In the genomic region with DNA sequence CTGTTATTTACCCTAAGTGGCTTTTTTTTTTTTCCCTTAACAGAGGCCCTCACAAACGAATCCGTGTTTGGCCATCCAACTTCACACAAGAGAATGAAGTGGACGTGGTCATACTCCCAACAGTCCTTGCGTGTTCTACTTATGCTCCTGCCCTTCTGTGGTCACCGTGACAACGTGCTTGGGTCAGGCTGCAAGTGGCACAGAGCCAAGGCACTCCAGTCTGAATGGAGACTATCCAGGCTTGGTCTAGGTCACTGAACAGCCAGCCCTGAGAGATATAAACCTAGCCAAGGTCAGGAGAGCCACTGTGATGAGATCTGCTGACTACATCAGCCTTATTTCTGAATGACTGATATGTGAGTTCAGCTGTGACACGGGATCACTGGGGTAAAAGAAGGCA, we compare ENCODE assay signal across 11 mouse cellular contexts. TPM values are rescaled to one million over a fixed set of nuclear protein-coding genes. Genes with fewer than 3 reads are reported as not detected.
DNase-seq lines count a peak whose midpoint lies in the region; ATAC-seq lines count a peak whose summit lies in the region.
"Had no signal": no experiment of that assay in that cellular context is flagged by ENCODE, and none has a peak within 500 bp of the region (broad histone marks: within the 10 kb centered on the region; RNA-seq: fewer than 3 reads in every experiment).

No protein-coding gene starts in this region.

- 63% methylated on average over 7 of the region's 7 CpGs for WGBS in hindbrain, embryonic 16.5 days
- 81% methylated on average over 7 of the region's 7 CpGs for WGBS in hindbrain, embryonic 11.5 days
- whole genome bisulfite sequencing in midbrain, embryonic 10.5 days = 89% methylated on average over 7 of the region's 7 CpGs

- no peak overlapping the region for H3K27ac ChIP-seq in hindbrain, embryonic 16.5 days (ENCODE audit: low read depth, low read length)
- no peak overlapping the region for H3K27ac ChIP-seq in hindbrain, embryonic 11.5 days (ENCODE audit: low read depth, low read length)
- H3K27ac ChIP-seq in midbrain, embryonic 10.5 days (replicated peaks) = no peak overlapping the region
- H3K27ac ChIP-seq: hindbrain, embryonic 10.5 days; left cerebral cortex, adult 2 months had no signal

- H3K36me3 ChIP-seq in hindbrain, embryonic 16.5 days (ENCODE audit: control insufficient read depth, insufficient read depth, low read length) = no peaks in the 10 kb centered on the region
- H3K36me3 ChIP-seq in hindbrain, embryonic 11.5 days (ENCODE audit: control insufficient read depth, insufficient read depth, low read length) = no peaks in the 10 kb centered on the region
- no peaks in the 10 kb centered on the region for H3K36me3 ChIP-seq in midbrain, embryonic 10.5 days
- H3K36me3 ChIP-seq: hindbrain, embryonic 10.5 days had no signal

- DNase-seq in hindbrain, embryonic 11.5 days (ENCODE audit: low spot score) = no peak
- DNase-seq in NIH3T3 (ENCODE audit: low read depth) = peak; percentile 46
- peak; percentile 63 for DNase-seq in heart, adult 8-10 months (ENCODE audit: low spot score)
- peak; percentile 65 to 76 for DNase-seq in lung, adult 18-20 months
- no peak for DNase-seq in spleen, postnatal 4 days (ENCODE audit: low spot score in 2 of 2)
- DNase-seq in midbrain, embryonic 10.5 days (ENCODE audit: low spot score) = no peak

- H3K9me3 ChIP-seq in hindbrain, embryonic 16.5 days (ENCODE audit: control insufficient read depth, low read length) = no peaks in the 10 kb centered on the region
- H3K9me3 ChIP-seq in hindbrain, embryonic 11.5 days (ENCODE audit: control insufficient read depth, low read length) = no peaks in the 10 kb centered on the region
- no peaks in the 10 kb centered on the region for H3K9me3 ChIP-seq in midbrain, embryonic 10.5 days (replicated peaks)
- H3K9me3 ChIP-seq: hindbrain, embryonic 10.5 days had no signal

- H3K4me3 ChIP-seq in hindbrain, embryonic 16.5 days (ENCODE audit: low read length) = no peak overlapping the region
- H3K4me3 ChIP-seq in hindbrain, embryonic 11.5 days (ENCODE audit: low read depth, low read length) = no peak overlapping the region
- no peak overlapping the region for H3K4me3 ChIP-seq in midbrain, embryonic 10.5 days
- H3K4me3 ChIP-seq: hindbrain, embryonic 10.5 days; left cerebral cortex, adult 2 months had no signal

- no peaks in the 10 kb centered on the region for H3K27me3 ChIP-seq in hindbrain, embryonic 16.5 days (replicated peaks; ENCODE audit: control insufficient read depth, insufficient read depth, low read length)
- no peaks in the 10 kb centered on the region for H3K27me3 ChIP-seq in hindbrain, embryonic 11.5 days (ENCODE audit: control insufficient read depth, insufficient read depth, low read length)
- no peaks in the 10 kb centered on the region for H3K27me3 ChIP-seq in midbrain, embryonic 10.5 days (ENCODE audit: low read depth, poor library complexity, severe bottlenecking)

- no peaks in the 10 kb centered on the region for H3K4me1 ChIP-seq in hindbrain, embryonic 16.5 days (ENCODE audit: control insufficient read depth, insufficient read depth, low read depth, low read length)
- H3K4me1 ChIP-seq in hindbrain, embryonic 11.5 days (replicated peaks; ENCODE audit: control insufficient read depth, insufficient read depth, low read length) = no peaks in the 10 kb centered on the region
- peaks cover 13% of the 10 kb centered on the region for H3K4me1 ChIP-seq in midbrain, embryonic 10.5 days

- no peak overlapping the region for H3K4me2 ChIP-seq in hindbrain, embryonic 16.5 days (ENCODE audit: low read length)
- H3K4me2 ChIP-seq in hindbrain, embryonic 11.5 days (replicated peaks; ENCODE audit: low read depth, low read length) = no peak overlapping the region

- peak; percentile 21; the same call in 1 of the 2 replicates for ATAC-seq in hindbrain, embryonic 16.5 days
- ATAC-seq in hindbrain, embryonic 11.5 days (ENCODE audit: low FRiP score) = no peak
- ATAC-seq in erythroid progenitor cell, adult 5-6 weeks (replicated peaks; ENCODE audit: low FRiP score, poor library complexity, severe bottlenecking) = no peak
- ATAC-seq: CD4-positive, CD25-positive, alpha-beta regulatory T cell, adult 4 months had no signal

- no peak overlapping the region for H3K9ac ChIP-seq in hindbrain, embryonic 16.5 days (ENCODE audit: low read depth, low read length)
- H3K9ac ChIP-seq in hindbrain, embryonic 11.5 days (ENCODE audit: low read depth, low read length) = no peak overlapping the region

RNA-seq across cellular contexts. Expression of gene Adra1d, which starts 23.7 kb away (rescaled TPM):
- 0.29 and 0.65 TPM in 2 replicates for polyA plus RNA-seq in hindbrain, embryonic 16.5 days (2015; fragmentation: Nextera tagmentation; extraction: Ambion mirVana)
- polyA plus RNA-seq in hindbrain, embryonic 11.5 days (2014; fragmentation: Nextera tagmentation; extraction: Ambion mirVana) = 0.17 and 0.18 TPM in 2 replicates
- 1 to 10 TPM; 2.7 to 5.5 (median 3.9) TPM for total RNA-seq in heart, adult 8-10 months (2022)
- not detected in 2 replicates for total RNA-seq in erythroid progenitor cell, adult 5-6 weeks (2015; ENCODE audit: low replicate concordance)
- not detected in 2 replicates for total RNA-seq in erythroid progenitor cell, adult 5-6 weeks (2017; ENCODE audit: low replicate concordance)
- polyA plus RNA-seq in midbrain, embryonic 10.5 days (2016; fragmentation: Nextera tagmentation; extraction: Ambion mirVana) = 0.47 and 0.60 TPM in 2 replicates
- polyA plus RNA-seq: CD4-positive, CD25-positive, alpha-beta regulatory T cell, adult 4 months had no signal

RNA-seq across cellular contexts. Expression of gene Smox, which starts 47.0 kb away (rescaled TPM):
- 60.3 and 70.9 TPM in 2 replicates for polyA plus RNA-seq in hindbrain, embryonic 16.5 days (2015; fragmentation: Nextera tagmentation; extraction: Ambion mirVana)
- 25.6 and 26.5 TPM in 2 replicates for polyA plus RNA-seq in hindbrain, embryonic 11.5 days (2014; fragmentation: Nextera tagmentation; extraction: Ambion mirVana)
- total RNA-seq in heart, adult 8-10 months (2022) = 10 to 100 TPM; 14.5 to 18.6 (median 15.7) TPM
- 207 and 218 TPM in 2 replicates for total RNA-seq in erythroid progenitor cell, adult 5-6 weeks (2015; ENCODE audit: low replicate concordance)
- total RNA-seq in erythroid progenitor cell, adult 5-6 weeks (2017; ENCODE audit: low replicate concordance) = 251 and 312 TPM in 2 replicates
- polyA plus RNA-seq in midbrain, embryonic 10.5 days (2016; fragmentation: Nextera tagmentation; extraction: Ambion mirVana) = 29.5 and 37.2 TPM in 2 replicates

Comparison
In these comparisons a context has a peak if more than half of its experiments do, and no peak if none do; other contexts are left out.
1. DNase-seq: peak in NIH3T3 (single experiment), heart, adult 8-10 months (single experiment) and lung, adult 18-20 months (2 of 2); none in hindbrain, embryonic 11.5 days (single experiment), spleen, postnatal 4 days (0 of 2) and midbrain, embryonic 10.5 days (single experiment).